Mouse (Mus musculus): ENCODE measurements around the gene Exosc3.
A peak's percentile ranks its signal among the peaks of the same experiment; 100 is the strongest.

- TF ChIP-seq CTCF (IDR thresholded peaks at IDR 0.05; ENCODE audit: control insufficient read depth, insufficient read depth, insufficient replicate concordance, low read depth, low read length) (no peak), POLR2A (IDR thresholded peaks at IDR 0.05; ENCODE audit: control insufficient read depth, low read depth, low read length) (peak; percentile 90)
Observed at GRCm38 (mm10) chr4:45320159-45320816, 22.2 kb downstream of the Exosc3 start.
